Mouse (Mus musculus): ENCODE results near the gene Catsperg1. TPM values are rescaled to one million over a fixed set of nuclear protein-coding genes. Genes with fewer than 3 reads are reported as not detected.
A peak's percentile ranks its signal among the peaks of the same experiment; 100 is the strongest.

Gene Catsperg1
- polyA plus RNA-seq, 1 experiment from 2014 or later = 0.19 TPM

- no peak for ATAC-seq (ENCODE audit: low read depth)
- Histone ChIP-seq H3K4me3 (ENCODE audit: low read depth, low read length) (no peak overlapping the region), H3K27me3 (replicated peaks; ENCODE audit: control insufficient read depth, insufficient read depth, low read length) (0 out of 2 replicates have a peak, but pooled peaks cover 7% of the 10 kb centered on the region), H3K4me1 (ENCODE audit: control insufficient read depth, insufficient read depth, low read length) (0 out of 2 replicates have a peak, but pooled peaks cover 2% of the 10 kb centered on the region), H3K27ac (replicated peaks; ENCODE audit: low read depth, low read length) (no peak overlapping the region), H3K36me3 (ENCODE audit: control insufficient read depth, insufficient read depth, low read length) (no peaks in the 10 kb centered on the region), H3K9ac (ENCODE audit: low read depth, low read length) (no peak overlapping the region), H3K4me2 (ENCODE audit: low read depth, low read length) (no peak overlapping the region), H3K9me3 (ENCODE audit: control insufficient read depth, low read length) (no peaks in the 10 kb centered on the region)
- 3% methylated on average over 5 of the region's 5 CpGs for WGBS
- DNase-seq (ENCODE audit: low spot score) = no peak
Observed at GRCm38 (mm10) chr7:29158264-29158663, 55.6 kb downstream of the Catsperg1 start.

GRCm38 (mm10) chr7:29155838-29156782, 57.7 kb downstream of the Catsperg1 start, which contains the start of gene Fam98c:
Gene Fam98c (minus strand): TSS chr7:29156234.
- peak; percentile 89 for ATAC-seq (ENCODE audit: low read depth)
- H3K27ac ChIP-seq (replicated peaks; ENCODE audit: low read depth, low read length) = peak within 1 kb of the TSS; percentile 82
- WGBS = 7% methylated on average over 28 of the region's 68 CpGs

GRCm38 (mm10) chr7:29155196-29155837, 58.5 kb downstream of the Catsperg1 start:
- Histone ChIP-seq H3K9me3 (ENCODE audit: control insufficient read depth, low read length) (no peaks in the 10 kb centered on the region), H3K4me1 (ENCODE audit: control insufficient read depth, insufficient read depth, low read length) (0 out of 2 replicates have a peak, but pooled peaks cover 2% of the 10 kb centered on the region), H3K27me3 (replicated peaks; ENCODE audit: control insufficient read depth, insufficient read depth, low read length) (0 out of 2 replicates have a peak, but pooled peaks cover 7% of the 10 kb centered on the region), H3K36me3 (ENCODE audit: control insufficient read depth, insufficient read depth, low read length) (no peaks in the 10 kb centered on the region), H3K9ac (ENCODE audit: low read depth, low read length) (peak overlapping the region; percentile 77), H3K27ac (replicated peaks; ENCODE audit: low read depth, low read length) (peak overlapping the region; percentile 82), H3K4me3 (ENCODE audit: low read depth, low read length) (peak overlapping the region; percentile 79), H3K4me2 (ENCODE audit: low read depth, low read length) (peak overlapping the region; percentile 97)
- WGBS = 9% methylated on average over 24 of the region's 37 CpGs
- ATAC-seq (ENCODE audit: low read depth) (peak; percentile 91), DNase-seq (ENCODE audit: low spot score) (peak; percentile 91)

More at GRCm38 (mm10) chr7:29155838-29156782, 57.7 kb downstream of the Catsperg1 start, which contains the start of gene Fam98c:
- Histone ChIP-seq H3K9me3 (ENCODE audit: control insufficient read depth, low read length) (no peaks in the 10 kb centered on the region), H3K9ac (ENCODE audit: low read depth, low read length) (peak within 1 kb of the TSS; percentile 77), H3K27me3 (replicated peaks; ENCODE audit: control insufficient read depth, insufficient read depth, low read length) (0 out of 2 replicates have a peak, but pooled peaks cover 7% of the 10 kb centered on the region), H3K4me3 (ENCODE audit: low read depth, low read length) (peak within 1 kb of the TSS; percentile 79), H3K36me3 (ENCODE audit: control insufficient read depth, insufficient read depth, low read length) (no peaks in the 10 kb centered on the region), H3K4me1 (ENCODE audit: control insufficient read depth, insufficient read depth, low read length) (0 out of 2 replicates have a peak, but pooled peaks cover 2% of the 10 kb centered on the region), H3K4me2 (ENCODE audit: low read depth, low read length) (peak within 1 kb of the TSS; percentile 97)
- DNase-seq (ENCODE audit: low spot score) = peak; percentile 92

GRCm38 (mm10) chr7:29154018-29154720, 59.7 kb downstream of the Catsperg1 start:
- WGBS = 96% methylated on average over 14 of the region's 14 CpGs
- H3K27ac ChIP-seq (replicated peaks; ENCODE audit: low read depth, low read length) = no peak overlapping the region
- no peaks in the 10 kb centered on the region for H3K9me3 ChIP-seq (ENCODE audit: control insufficient read depth, low read length)
- ATAC-seq (ENCODE audit: low read depth) (no peak), DNase-seq (ENCODE audit: low spot score) (no peak)
- H3K9ac ChIP-seq (ENCODE audit: low read depth, low read length) = no peak overlapping the region
- no peaks in the 10 kb centered on the region for H3K36me3 ChIP-seq (ENCODE audit: control insufficient read depth, insufficient read depth, low read length)
- no peak overlapping the region for H3K4me3 ChIP-seq (ENCODE audit: low read depth, low read length)
- H3K27me3 ChIP-seq (replicated peaks; ENCODE audit: control insufficient read depth, insufficient read depth, low read length) = 0 out of 2 replicates have a peak, but pooled peaks cover 7% of the 10 kb centered on the region
- 0 out of 2 replicates have a peak, but pooled peaks cover 2% of the 10 kb centered on the region for H3K4me1 ChIP-seq (ENCODE audit: control insufficient read depth, insufficient read depth, low read length)
- H3K4me2 ChIP-seq (ENCODE audit: low read depth, low read length) = no peak overlapping the region

- H3K27me3 ChIP-seq (replicated peaks; ENCODE audit: control insufficient read depth, insufficient read depth, low read length) = no peaks in the 10 kb centered on the region
- H3K4me2 ChIP-seq (ENCODE audit: low read depth, low read length) = no peak overlapping the region
- H3K4me3 ChIP-seq (ENCODE audit: low read depth, low read length) = no peak overlapping the region
- 0 out of 2 replicates have a peak, but pooled peaks cover 2% of the 10 kb centered on the region for H3K4me1 ChIP-seq (ENCODE audit: control insufficient read depth, insufficient read depth, low read length)
- ATAC-seq (ENCODE audit: low read depth) (no peak), DNase-seq (ENCODE audit: low spot score) (no peak)
- H3K9ac ChIP-seq (ENCODE audit: low read depth, low read length) = no peak overlapping the region
- WGBS = 65% methylated on average over 10 of the region's 10 CpGs
- no peaks in the 10 kb centered on the region for H3K9me3 ChIP-seq (ENCODE audit: control insufficient read depth, low read length)
- no peak overlapping the region for H3K27ac ChIP-seq (replicated peaks; ENCODE audit: low read depth, low read length)
- H3K36me3 ChIP-seq (ENCODE audit: control insufficient read depth, insufficient read depth, low read length) = no peaks in the 10 kb centered on the region
Observed at GRCm38 (mm10) chr7:29151486-29151885, 62.3 kb downstream of the Catsperg1 start.

DNA sequence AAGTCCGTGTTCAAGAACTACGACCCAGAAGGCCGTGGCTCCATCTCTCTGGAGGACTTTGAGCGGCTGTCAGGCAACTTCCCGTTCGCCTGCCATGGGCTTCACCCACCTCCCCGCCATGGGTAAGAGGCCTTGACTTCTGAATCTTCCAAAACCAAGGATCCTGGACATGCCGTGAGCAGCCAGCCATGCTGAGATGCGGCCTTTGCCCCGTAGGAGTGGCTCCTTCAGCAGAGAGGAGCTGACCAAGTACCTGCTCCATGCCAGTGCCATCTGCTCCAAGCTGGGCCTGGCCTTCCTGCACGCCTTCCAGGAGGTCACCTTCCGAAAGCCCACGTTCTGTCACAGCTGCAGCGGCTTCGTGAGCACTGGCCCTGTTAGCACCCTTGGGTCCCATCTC, 65.1 kb downstream of the Catsperg1 start:
- no peak for ATAC-seq (ENCODE audit: low read depth)

DNA sequence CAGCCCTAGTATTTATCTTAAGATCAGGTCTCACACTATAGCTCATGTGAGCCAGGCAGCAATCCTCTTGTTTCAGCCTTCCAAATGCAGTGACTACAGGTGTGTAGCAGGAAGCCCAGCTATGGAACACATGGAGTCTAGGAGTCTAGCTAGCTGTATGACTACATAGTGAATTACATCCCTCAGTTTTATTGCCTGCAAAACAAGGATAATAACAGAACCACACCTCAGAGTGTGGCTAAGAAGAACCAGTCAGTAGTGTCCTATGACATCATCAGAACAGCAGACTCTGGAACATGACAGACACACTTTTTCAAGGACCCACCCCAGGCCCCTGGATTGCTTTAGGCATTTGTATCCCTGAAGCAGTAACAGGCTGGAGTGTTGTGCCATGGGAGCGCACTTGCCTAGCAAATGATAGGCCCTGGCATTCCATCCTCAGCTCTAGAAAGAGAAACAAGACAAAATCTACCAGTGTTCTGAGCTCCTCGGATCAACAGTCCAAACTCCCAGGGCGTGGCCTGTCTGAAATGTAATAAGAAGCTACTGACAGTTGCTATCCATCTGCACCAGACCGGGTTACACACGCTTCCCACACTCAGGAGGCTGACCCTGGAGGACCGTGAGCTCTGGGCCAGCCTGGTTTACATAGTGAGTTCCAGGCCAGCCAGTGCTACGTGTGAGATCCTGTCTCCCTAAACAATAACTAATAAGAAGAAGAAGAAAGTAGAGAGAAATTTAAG, 67.0 kb downstream of the Catsperg1 start:
- no peak for ATAC-seq (ENCODE audit: low read depth)
- Histone ChIP-seq H3K4me2 (ENCODE audit: low read depth, low read length) (no peak overlapping the region), H3K4me3 (ENCODE audit: low read depth, low read length) (no peak overlapping the region), H3K4me1 (ENCODE audit: control insufficient read depth, insufficient read depth, low read length) (no peaks in the 10 kb centered on the region), H3K27ac (replicated peaks; ENCODE audit: low read depth, low read length) (no peak overlapping the region), H3K36me3 (ENCODE audit: control insufficient read depth, insufficient read depth, low read length) (no peaks in the 10 kb centered on the region), H3K9me3 (ENCODE audit: control insufficient read depth, low read length) (no peaks in the 10 kb centered on the region), H3K9ac (ENCODE audit: low read depth, low read length) (no peak overlapping the region), H3K27me3 (replicated peaks; ENCODE audit: control insufficient read depth, insufficient read depth, low read length) (no peaks in the 10 kb centered on the region)
- no peak for DNase-seq (ENCODE audit: low spot score)
- 64% methylated on average over 7 of the region's 7 CpGs for WGBS

More for the DNA sequence above, 65.1 kb downstream of the Catsperg1 start:
- Histone ChIP-seq H3K9me3 (ENCODE audit: control insufficient read depth, low read length) (no peaks in the 10 kb centered on the region), H3K9ac (ENCODE audit: low read depth, low read length) (no peak overlapping the region), H3K27ac (replicated peaks; ENCODE audit: low read depth, low read length) (no peak overlapping the region), H3K27me3 (replicated peaks; ENCODE audit: control insufficient read depth, insufficient read depth, low read length) (no peaks in the 10 kb centered on the region), H3K4me3 (ENCODE audit: low read depth, low read length) (no peak overlapping the region), H3K4me2 (ENCODE audit: low read depth, low read length) (no peak overlapping the region), H3K4me1 (ENCODE audit: control insufficient read depth, insufficient read depth, low read length) (no peaks in the 10 kb centered on the region), H3K36me3 (ENCODE audit: control insufficient read depth, insufficient read depth, low read length) (no peaks in the 10 kb centered on the region)
- 91% methylated on average over 15 of the region's 15 CpGs for WGBS
- no peak for DNase-seq (ENCODE audit: low spot score)
